Mouse (Mus musculus) liver, postnatal 0 days (tissue): Measurements from ENCODE around the gene Snx8. TPM values are rescaled to one million over a fixed set of nuclear protein-coding genes. Genes with fewer than 3 reads are reported as not detected.

ENCODE experiments used
- ATAC-seq: fragments of 200-750 bp; cut with Nextera tagmentation; 2 replicates; pipeline ENCODE4 v1.8.0; 2017; ENCODE audit warnings: mild to moderate bottlenecking, moderate library complexity
- DNase-seq: peaks from one replicate; pipeline ENCODE4 v3.0.0-alpha.2; 2016
- H3K27ac ChIP-seq: fragments of 300-500 bp; sonication (generic); 2 replicates; pipeline ENCODE4 v1.5.1; 2014; ENCODE audit warnings: antibody characterized with exemption, moderate library complexity, mild to moderate bottlenecking, low read depth
- H3K27me3 ChIP-seq: fragments of 300-500 bp; sonication (generic); 2 replicates; pipeline ENCODE4 v1.6.1; 2014; ENCODE audit warnings: low read length, control low read depth, mixed read lengths; ENCODE audit not compliant: insufficient read depth
- H3K36me3 ChIP-seq: fragments of 300-500 bp; sonication (generic); replicated peaks from 2 replicates; pipeline ENCODE4 v1.6.1; 2014; ENCODE audit warnings: mild to moderate bottlenecking, control low read depth, low read length, moderate library complexity, mixed read lengths; ENCODE audit not compliant: insufficient read depth
- H3K4me1 ChIP-seq: fragments of 300-500 bp; sonication (generic); 2 replicates; pipeline ENCODE4 v1.6.1; 2014; ENCODE audit warnings: antibody characterized with exemption, mild to moderate bottlenecking, control low read depth; ENCODE audit not compliant: insufficient read depth
- H3K4me2 ChIP-seq: fragments of 300-500 bp; sonication (generic); 2 replicates; pipeline ENCODE4 v1.6.1; 2014; ENCODE audit warnings: low read depth, mild to moderate bottlenecking, low read length, moderate library complexity, mixed read lengths
- H3K4me3 ChIP-seq: fragments of 300-500 bp; sonication (generic); 2 replicates; pipeline ENCODE4 v1.5.1; 2014; ENCODE audit warnings: low read depth, low read length
- H3K9ac ChIP-seq: fragments of 300-500 bp; sonication (generic); replicated peaks from 2 replicates; pipeline ENCODE4 v1.6.1; 2014; ENCODE audit warnings: mild to moderate bottlenecking, moderate library complexity
- H3K9me3 ChIP-seq: fragments of 300-500 bp; sonication (generic); 2 replicates; pipeline ENCODE4 v1.6.1; 2016; ENCODE audit warnings: mild to moderate bottlenecking, control low read depth, low read length, mixed read lengths
- CTCF ChIP-seq: sonication (generic); IDR thresholded peaks from 2 replicates; pipeline ENCODE4 v1.5.1; 2016; ENCODE audit warnings: antibody characterized with exemption, low read depth
- EP300 ChIP-seq: IDR thresholded peaks from 2 replicates; pipeline ENCODE4 v1.6.1; 2016; ENCODE audit warnings: antibody characterized with exemption, low read depth, mild to moderate bottlenecking
- WGBS: fragments of 180-500 bp; shearing (Covaris S2); extraction: QIAGEN DNeasy Blood & Tissue Kit; methylation state at CpG from one replicate; pipeline ENCODE4 v1.1.7; 2014; ENCODE audit not compliant: insufficient replicate concordance; 5-methylcytosine and 5-hydroxymethylcytosine counted together
- polyA plus RNA-seq: library from polyadenylated mRNA; unstranded; fragments of >200 nt; fragmentation: Nextera tagmentation; extraction: Ambion mirVana; gene quantifications from 2 replicates; pipeline ENCODE4 v1.2.1, GENCODE M21; 2015

Snx8 gene
- polyA plus RNA-seq, 1 experiment from 2014 or later = 11.4 TPM

DNA sequence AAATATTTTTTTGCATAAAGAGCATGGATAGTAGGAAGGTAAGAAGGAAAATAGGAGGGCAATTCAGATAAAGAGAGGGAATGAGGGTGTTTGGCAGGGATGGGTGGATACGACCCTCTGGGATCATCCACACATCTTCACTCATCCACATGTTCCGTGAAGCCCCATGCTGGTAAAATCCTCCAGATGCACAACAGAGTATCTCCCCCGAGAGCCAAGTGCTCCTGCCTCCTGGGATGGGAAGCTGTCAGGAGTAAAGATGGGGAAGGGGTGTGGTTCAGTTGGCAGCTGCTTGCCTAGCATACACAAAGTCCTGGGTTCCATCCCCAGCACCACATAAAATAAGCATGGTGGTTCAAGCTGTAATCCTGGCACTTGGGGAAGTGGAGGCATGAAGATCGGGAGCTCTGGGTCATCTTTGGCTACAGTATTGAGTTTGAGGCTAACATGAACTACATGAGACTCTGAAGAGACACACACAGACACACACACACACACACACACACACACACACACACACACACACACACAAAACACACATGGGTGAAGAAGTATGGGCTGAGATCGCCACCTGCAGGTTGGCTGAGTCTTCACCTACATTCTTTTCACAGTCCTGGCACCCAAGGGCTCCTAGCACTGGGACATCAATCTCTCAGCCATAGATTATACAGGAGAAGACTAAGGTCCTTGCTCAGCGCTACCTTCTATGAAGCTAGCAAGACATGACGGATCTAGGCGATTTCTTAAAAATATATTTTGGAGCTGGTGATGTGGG, 7.3 kb upstream of the Snx8 start:
- Histone ChIP-seq H3K9me3 (no peaks in the 10 kb centered on the region), H3K4me1 (no peaks in the 10 kb centered on the region), H3K4me3 (no peak overlapping the region), H3K36me3 (no peaks in the 10 kb centered on the region), H3K9ac (no peak overlapping the region), H3K27ac (no peak overlapping the region), H3K4me2 (no peak overlapping the region), H3K27me3 (no peaks in the 10 kb centered on the region)
- ATAC-seq = no peak
- WGBS = 51% methylated on average over 8 of the region's 8 CpGs
- peak; percentile 79 for TF ChIP-seq CTCF
- no peak for TF ChIP-seq EP300
- peak; percentile 67 for DNase-seq

DNA sequence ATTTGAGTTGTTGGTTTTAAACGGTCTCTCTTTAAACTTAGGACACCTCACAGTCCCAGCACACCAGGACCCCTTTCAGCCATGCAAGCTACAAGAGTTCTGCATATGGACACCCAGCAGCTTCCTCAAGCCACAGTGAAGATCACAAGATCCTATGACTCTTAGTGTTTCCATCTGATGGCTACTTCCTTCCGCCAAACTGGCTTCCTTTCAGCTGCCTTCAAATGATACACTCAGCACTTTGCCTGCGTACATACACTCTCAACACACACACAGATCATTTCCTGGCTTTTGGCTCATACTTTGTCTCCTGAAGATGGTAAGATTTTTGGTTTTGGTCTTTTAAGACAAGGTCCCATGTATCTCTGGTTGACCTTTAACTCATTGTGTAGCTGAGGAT, 3.6 kb upstream of the Snx8 start:
- Histone ChIP-seq H3K9ac (no peak overlapping the region), H3K27ac (peak overlapping the region; percentile 30; the same call in 1 of the 2 replicates), H3K9me3 (no peaks in the 10 kb centered on the region), H3K27me3 (no peaks in the 10 kb centered on the region), H3K36me3 (no peaks in the 10 kb centered on the region), H3K4me3 (no peak overlapping the region), H3K4me2 (no peak overlapping the region), H3K4me1 (peaks cover 13% of the 10 kb centered on the region)
- no peak for TF ChIP-seq CTCF
- peak; percentile 47; the same call in 1 of the 2 replicates for TF ChIP-seq EP300
- 55% methylated on average over 3 of the region's 3 CpGs for WGBS
- no peak for ATAC-seq
- DNase-seq = peak; percentile 11

DNA sequence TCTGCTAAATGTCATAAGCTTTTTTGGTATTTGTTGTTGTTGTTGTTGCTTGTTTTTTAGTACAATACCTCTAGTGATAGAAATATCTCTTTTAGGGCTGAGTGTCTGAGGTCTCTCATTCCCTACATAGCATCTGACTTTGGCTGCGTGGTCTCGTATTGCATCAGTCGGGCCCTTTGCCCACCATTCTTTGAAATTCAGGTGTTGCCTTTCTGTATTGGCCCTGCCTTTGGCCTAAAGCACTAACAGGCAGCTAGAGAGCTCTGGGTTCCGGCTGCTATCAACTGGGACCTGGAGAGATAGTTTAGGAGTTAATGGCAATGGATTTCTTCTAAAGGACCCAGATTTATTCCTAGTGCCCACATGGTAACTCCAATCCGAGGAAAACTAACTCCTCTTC, 2.9 kb upstream of the Snx8 start:
- peaks cover 21% of the 10 kb centered on the region for H3K4me1 ChIP-seq
- no peaks in the 10 kb centered on the region for H3K9me3 ChIP-seq
- H3K27ac ChIP-seq = peak overlapping the region; percentile 24; the same call in 1 of the 2 replicates
- 76% methylated on average over 5 of the region's 5 CpGs for WGBS
- H3K4me2 ChIP-seq = no peak overlapping the region
- no peaks in the 10 kb centered on the region for H3K27me3 ChIP-seq
- DNase-seq (no peak), ATAC-seq (no peak)
- H3K4me3 ChIP-seq = no peak overlapping the region
- TF ChIP-seq CTCF (no peak), EP300 (no peak)
- H3K9ac ChIP-seq = no peak overlapping the region
- H3K36me3 ChIP-seq = no peaks in the 10 kb centered on the region

DNA sequence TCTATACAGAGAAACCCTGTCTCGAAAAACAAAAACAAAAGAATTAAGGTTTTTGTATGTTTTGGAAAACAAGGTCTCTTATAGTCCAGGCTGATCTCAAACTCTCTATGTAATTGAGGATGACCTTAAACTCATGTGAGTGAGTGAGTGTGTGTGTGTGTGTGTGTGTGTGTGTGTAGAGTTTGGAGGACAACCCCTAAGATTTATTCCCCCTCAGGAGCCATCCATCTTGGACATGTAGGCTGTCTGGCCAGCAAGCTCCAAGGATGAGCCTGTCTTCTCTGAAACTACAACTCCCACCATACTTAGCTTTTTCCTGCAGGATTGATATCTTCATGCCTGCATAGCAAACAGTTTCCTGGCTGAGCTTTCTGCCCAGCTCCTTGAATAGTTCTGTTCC, 2.4 kb upstream of the Snx8 start:
- Histone ChIP-seq H3K4me2 (no peak overlapping the region), H3K9me3 (no peaks in the 10 kb centered on the region), H3K27ac (no peak overlapping the region), H3K4me1 (peaks cover 21% of the 10 kb centered on the region), H3K9ac (no peak overlapping the region), H3K4me3 (no peak overlapping the region), H3K27me3 (no peaks in the 10 kb centered on the region), H3K36me3 (no peaks in the 10 kb centered on the region)
- ATAC-seq (no peak), DNase-seq (no peak)
- TF ChIP-seq CTCF (no peak), EP300 (no peak)
- 63% methylated on average over 1 of the region's 1 CpGs for WGBS

DNA sequence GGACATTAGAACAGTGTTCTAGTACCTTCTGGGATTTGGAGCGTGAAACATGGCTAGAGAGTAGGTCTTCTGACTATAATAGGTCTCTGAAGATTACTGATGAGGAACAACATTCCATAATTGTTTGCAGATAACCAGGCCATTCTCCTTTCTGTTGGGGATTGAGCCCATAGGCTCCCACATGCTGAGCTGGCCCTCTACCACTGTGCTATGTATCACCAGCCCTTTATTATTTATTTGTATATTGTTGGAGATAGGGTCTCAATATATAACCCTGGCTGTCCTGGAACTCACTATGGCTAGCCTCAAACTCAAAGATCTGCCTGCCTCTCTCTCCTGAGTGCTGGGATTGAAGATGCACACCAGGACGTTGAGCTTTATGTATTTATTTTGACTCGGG, 585 bp upstream of the Snx8 start:
- Histone ChIP-seq H3K36me3 (no peaks in the 10 kb centered on the region), H3K4me3 (peak overlapping the region; percentile 53), H3K4me1 (peaks cover 21% of the 10 kb centered on the region), H3K4me2 (peak overlapping the region; percentile 84), H3K27ac (no peak overlapping the region), H3K9me3 (no peaks in the 10 kb centered on the region), H3K27me3 (no peaks in the 10 kb centered on the region), H3K9ac (0 out of 2 replicates have a peak overlapping the region, but pooled peaks have one; percentile 34)
- TF ChIP-seq EP300 = no peak
- no peak for TF ChIP-seq CTCF
- no peak for ATAC-seq
- 57% methylated on average over 3 of the region's 3 CpGs for WGBS
- DNase-seq = no peak

DNA sequence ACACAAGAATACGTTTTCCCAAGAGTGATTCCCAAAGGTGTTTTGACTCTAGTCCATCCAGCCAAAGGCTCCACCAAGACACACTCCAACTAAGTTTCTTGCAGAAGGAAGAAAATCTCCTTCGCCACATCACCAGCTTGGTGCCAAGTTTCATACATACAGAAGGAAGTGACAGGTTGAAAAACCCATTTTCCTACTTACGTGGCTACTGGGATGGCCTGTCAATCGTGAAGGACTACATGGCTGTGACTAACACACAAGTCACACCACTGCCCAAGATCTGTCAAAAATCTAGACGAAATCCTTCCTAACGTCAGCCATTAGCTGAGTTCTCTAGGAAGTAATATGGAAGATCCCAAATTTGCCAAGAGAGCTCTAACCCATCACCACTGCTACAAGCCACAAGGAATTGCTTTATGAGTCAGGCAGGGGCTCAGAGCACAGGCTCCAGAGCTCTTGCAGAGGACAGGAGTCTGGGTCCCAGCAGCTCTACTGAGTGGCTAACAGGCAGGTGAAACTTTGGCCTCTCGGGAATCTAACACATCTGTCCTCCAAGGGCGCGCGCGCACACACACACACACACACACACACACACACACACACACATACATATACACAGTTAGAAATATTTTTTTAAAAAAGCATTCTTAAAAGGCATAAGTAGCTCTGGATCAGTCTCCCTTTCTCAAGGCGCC, 1.1 kb downstream of the Snx8 start:
- Histone ChIP-seq H3K27ac (peak overlapping the region; percentile 68), H3K4me2 (peak overlapping the region; percentile 84), H3K9me3 (no peaks in the 10 kb centered on the region), H3K4me1 (peaks cover 33% of the 10 kb centered on the region), H3K36me3 (no peaks in the 10 kb centered on the region), H3K27me3 (no peaks in the 10 kb centered on the region), H3K9ac (peak overlapping the region; percentile 63), H3K4me3 (peak overlapping the region; percentile 53)
- ATAC-seq (no peak), DNase-seq (no peak)
- 60% methylated on average over 12 of the region's 12 CpGs for WGBS
- TF ChIP-seq EP300 = no peak
- no peak for TF ChIP-seq CTCF
